Comparison of ENCODE assay signal across 8 mouse cellular contexts in genomic region chr2:31572051-31572914, GRCm38 (mm10). TPM values are rescaled to one million over a fixed set of nuclear protein-coding genes. Genes with fewer than 3 reads are reported as not detected.
A peak's percentile ranks its signal among the peaks of the same experiment; 100 is the strongest.
DNase-seq lines count a peak whose midpoint lies in the region; ATAC-seq and TF ChIP-seq lines count a peak whose summit lies in the region.

TSS of gene Fubp3 (plus strand) at chr2:31572651.

- H3K9ac ChIP-seq in embryonic facial prominence, embryonic 15.5 days, result peak within 1 kb of the TSS; percentile 95
- H3K9ac ChIP-seq in limb, embryonic 14.5 days (ENCODE audit: low read depth, low read length, severe bottlenecking), result peak within 1 kb of the TSS; percentile 97
- H3K9ac ChIP-seq in midbrain, postnatal 0 days (replicated peaks; ENCODE audit: low read length, poor library complexity, severe bottlenecking), result peak within 1 kb of the TSS; percentile 98

- peak; percentile 96 for ATAC-seq in embryonic facial prominence, embryonic 15.5 days (ENCODE audit: insufficient number of reproducible peaks, low FRiP score, low TSS enrichment, low read depth)
- peak; percentile 97 for ATAC-seq in limb, embryonic 14.5 days (ENCODE audit: low FRiP score, low read depth)
- ATAC-seq in midbrain, postnatal 0 days (ENCODE audit: low FRiP score), result peak; percentile 96

- H3K36me3 ChIP-seq in embryonic facial prominence, embryonic 15.5 days, result 0 out of 2 replicates have a peak, but pooled peaks cover 5% of the 10 kb centered on the region
- no peaks in the 10 kb centered on the region for H3K36me3 ChIP-seq in limb, embryonic 14.5 days (ENCODE audit: control insufficient read depth, insufficient read depth, low read length)
- no peaks in the 10 kb centered on the region for H3K36me3 ChIP-seq in midbrain, postnatal 0 days (ENCODE audit: insufficient read depth, low read length)

- 2% methylated on average over 51 of the region's 51 CpGs for WGBS in bone marrow, adult 2 months
- under 1% methylated on average over 51 of the region's 51 CpGs for WGBS in embryonic facial prominence, embryonic 15.5 days
- WGBS in limb, embryonic 14.5 days, result 2% methylated on average over 47 of the region's 51 CpGs
- WGBS in midbrain, postnatal 0 days, result 2% methylated on average over 51 of the region's 51 CpGs

- no peak for TF ChIP-seq CTCF in bone marrow, adult 2 months (IDR thresholded peaks at IDR 0.05; ENCODE audit: control insufficient read depth, insufficient read depth, low read length)
- TF ChIP-seq CTCF in midbrain, postnatal 0 days (IDR thresholded peaks at IDR 0.05), result no peak

- DNase-seq in 416B (ENCODE audit: low read depth), result peak; percentile 96
- DNase-seq in heart, adult 8-10 months (ENCODE audit: low spot score), result peak; percentile 91
- peak; percentile 96 for DNase-seq in kidney, adult 9 months
- DNase-seq in limb, embryonic 14.5 days (ENCODE audit: low spot score), result peak; percentile 92
- DNase-seq in midbrain, postnatal 0 days (ENCODE audit: low spot score), result peak; percentile 95
- DNase-seq in spleen, postnatal 14 days (ENCODE audit: low spot score in 2 of 2), result peak; percentile 45 to 50

- peak within 1 kb of the TSS; percentile 91 for H3K4me2 ChIP-seq in embryonic facial prominence, embryonic 15.5 days (replicated peaks)
- H3K4me2 ChIP-seq in limb, embryonic 14.5 days (replicated peaks; ENCODE audit: low read depth, low read length, severe bottlenecking), result peak within 1 kb of the TSS; percentile 90
- H3K4me2 ChIP-seq in midbrain, postnatal 0 days (ENCODE audit: low read depth, low read length, poor library complexity, severe bottlenecking), result peak within 1 kb of the TSS; percentile 79

- H3K27me3 ChIP-seq in embryonic facial prominence, embryonic 15.5 days, result no peaks in the 10 kb centered on the region
- H3K27me3 ChIP-seq in limb, embryonic 14.5 days (ENCODE audit: control insufficient read depth, insufficient read depth, low read length), result no peaks in the 10 kb centered on the region
- no peaks in the 10 kb centered on the region for H3K27me3 ChIP-seq in midbrain, postnatal 0 days (ENCODE audit: insufficient read depth, low read length)

- H3K4me1 ChIP-seq in bone marrow, adult 2 months (ENCODE audit: control insufficient read depth, insufficient read depth, low read length), result no peaks in the 10 kb centered on the region; the same call in 1 of the 2 replicates
- peaks cover 19% of the 10 kb centered on the region for H3K4me1 ChIP-seq in embryonic facial prominence, embryonic 15.5 days
- peaks cover 11% of the 10 kb centered on the region for H3K4me1 ChIP-seq in limb, embryonic 14.5 days (ENCODE audit: control insufficient read depth, insufficient read depth, low read length)
- peaks cover 6% of the 10 kb centered on the region; the same call in 1 of the 2 replicates for H3K4me1 ChIP-seq in midbrain, postnatal 0 days (ENCODE audit: insufficient read depth, low read length)

- TF ChIP-seq POLR2A in bone marrow, adult 2 months (IDR thresholded peaks at IDR 0.05; ENCODE audit: borderline replicate concordance, control insufficient read depth, low read depth, low read length), result 0 out of 2 replicates have a peak, but pooled peaks have one; percentile 49
- 0 out of 2 replicates have a peak, but pooled peaks have one; percentile 69 for TF ChIP-seq POLR2A in limb, embryonic 14.5 days (IDR thresholded peaks at IDR 0.05; ENCODE audit: borderline replicate concordance, extremely low read depth, insufficient read depth, insufficient read length)

- H3K9me3 ChIP-seq in embryonic facial prominence, embryonic 15.5 days (replicated peaks), result no peaks in the 10 kb centered on the region
- no peaks in the 10 kb centered on the region for H3K9me3 ChIP-seq in limb, embryonic 14.5 days (ENCODE audit: control insufficient read depth, low read length)
- H3K9me3 ChIP-seq in midbrain, postnatal 0 days (ENCODE audit: low read length), result no peaks in the 10 kb centered on the region

- H3K4me3 ChIP-seq in bone marrow, adult 2 months (replicated peaks; ENCODE audit: control insufficient read depth, low read depth, low read length), result peak within 1 kb of the TSS; percentile 72
- H3K4me3 ChIP-seq in embryonic facial prominence, embryonic 15.5 days (replicated peaks), result peak within 1 kb of the TSS; percentile 97
- H3K4me3 ChIP-seq in limb, embryonic 14.5 days (replicated peaks; ENCODE audit: low read length), result peak within 1 kb of the TSS; percentile 98
- peak within 1 kb of the TSS; percentile 96 for H3K4me3 ChIP-seq in midbrain, postnatal 0 days (ENCODE audit: low read depth, low read length)

- peak within 1 kb of the TSS; percentile 16; the same call in 1 of the 2 replicates for H3K27ac ChIP-seq in bone marrow, adult 2 months (ENCODE audit: control insufficient read depth, insufficient read depth, low read depth, low read length, poor library complexity)
- peak within 1 kb of the TSS; percentile 92 for H3K27ac ChIP-seq in embryonic facial prominence, embryonic 15.5 days (replicated peaks)
- H3K27ac ChIP-seq in limb, embryonic 14.5 days (replicated peaks; ENCODE audit: low read depth, low read length), result peak within 1 kb of the TSS; percentile 84
- peak within 1 kb of the TSS; percentile 85 for H3K27ac ChIP-seq in midbrain, postnatal 0 days (ENCODE audit: low read depth, low read length)

RNA-seq across cellular contexts. Expression of gene Fubp3, which starts in this region (rescaled TPM):
- 9.0 and 39.8 TPM in 2 replicates for polyA plus RNA-seq in bone marrow, adult 2 months (2011; ENCODE audit: insufficient read depth, insufficient read length, low replicate concordance, missing spikeins)
- polyA plus RNA-seq in embryonic facial prominence, embryonic 15.5 days (2015; fragmentation: Nextera tagmentation; extraction: Ambion mirVana), result 74.1 and 83.0 TPM in 2 replicates
- 10 to 100 TPM; 12.8 to 20.0 (median 14.7) TPM for total RNA-seq in heart, adult 8-10 months (2022)
- polyA plus RNA-seq in limb, embryonic 14.5 days (2012; rRNA removed), result 59.4 and 63.2 TPM in 2 replicates
- polyA plus RNA-seq in limb, embryonic 14.5 days (2014; fragmentation: Nextera tagmentation; extraction: Ambion mirVana), result 86.3 and 90.8 TPM in 2 replicates
- total RNA-seq in midbrain, postnatal 0 days (2014; rRNA removed), result 25.3 and 37.0 TPM in 2 replicates
- 42.0 and 43.0 TPM in 2 replicates for polyA plus RNA-seq in midbrain, postnatal 0 days (2015; fragmentation: Nextera tagmentation; extraction: Ambion mirVana)

Comparison
In these comparisons a context has a peak if more than half of its experiments do, and no peak if none do; other contexts are left out.
1. Peak in every context shown above with its lines: DNase-seq, ATAC-seq, H3K4me3 ChIP-seq and H3K27ac ChIP-seq.
2. H3K27ac ChIP-seq: peak in every context shown above with its lines; median percentile 92 in embryonic facial prominence, embryonic 15.5 days; 85 in midbrain, postnatal 0 days; 84 in limb, embryonic 14.5 days; 16 in bone marrow, adult 2 months.